Mouse (Mus musculus) liver, postnatal 0 days (tissue): ENCODE data around the gene Fam168a. TPM values are rescaled to one million over a fixed set of nuclear protein-coding genes. Genes with fewer than 3 reads are reported as not detected.

Source experiments
- ATAC-seq: fragments of 200-750 bp; cut with Nextera tagmentation; 2 replicates; pipeline ENCODE4 v1.8.0; 2017; ENCODE audit warnings: mild to moderate bottlenecking, moderate library complexity
- DNase-seq: peaks from one replicate; pipeline ENCODE4 v3.0.0-alpha.2; 2016
- H3K27ac ChIP-seq: fragments of 300-500 bp; sonication (generic); 2 replicates; pipeline ENCODE4 v1.5.1; 2014; ENCODE audit warnings: antibody characterized with exemption, moderate library complexity, mild to moderate bottlenecking, low read depth
- H3K27me3 ChIP-seq: fragments of 300-500 bp; sonication (generic); 2 replicates; pipeline ENCODE4 v1.6.1; 2014; ENCODE audit warnings: low read length, control low read depth, mixed read lengths; ENCODE audit not compliant: insufficient read depth
- H3K36me3 ChIP-seq: fragments of 300-500 bp; sonication (generic); replicated peaks from 2 replicates; pipeline ENCODE4 v1.6.1; 2014; ENCODE audit warnings: mild to moderate bottlenecking, control low read depth, low read length, moderate library complexity, mixed read lengths; ENCODE audit not compliant: insufficient read depth
- H3K4me1 ChIP-seq: fragments of 300-500 bp; sonication (generic); 2 replicates; pipeline ENCODE4 v1.6.1; 2014; ENCODE audit warnings: antibody characterized with exemption, mild to moderate bottlenecking, control low read depth; ENCODE audit not compliant: insufficient read depth
- H3K4me2 ChIP-seq: fragments of 300-500 bp; sonication (generic); 2 replicates; pipeline ENCODE4 v1.6.1; 2014; ENCODE audit warnings: low read depth, mild to moderate bottlenecking, low read length, moderate library complexity, mixed read lengths
- H3K4me3 ChIP-seq: fragments of 300-500 bp; sonication (generic); 2 replicates; pipeline ENCODE4 v1.5.1; 2014; ENCODE audit warnings: low read depth, low read length
- H3K9ac ChIP-seq: fragments of 300-500 bp; sonication (generic); replicated peaks from 2 replicates; pipeline ENCODE4 v1.6.1; 2014; ENCODE audit warnings: mild to moderate bottlenecking, moderate library complexity
- H3K9me3 ChIP-seq: fragments of 300-500 bp; sonication (generic); 2 replicates; pipeline ENCODE4 v1.6.1; 2016; ENCODE audit warnings: mild to moderate bottlenecking, control low read depth, low read length, mixed read lengths
- CTCF ChIP-seq: sonication (generic); IDR thresholded peaks from 2 replicates; pipeline ENCODE4 v1.5.1; 2016; ENCODE audit warnings: antibody characterized with exemption, low read depth
- EP300 ChIP-seq: IDR thresholded peaks from 2 replicates; pipeline ENCODE4 v1.6.1; 2016; ENCODE audit warnings: antibody characterized with exemption, low read depth, mild to moderate bottlenecking
- WGBS: fragments of 180-500 bp; shearing (Covaris S2); extraction: QIAGEN DNeasy Blood & Tissue Kit; methylation state at CpG from one replicate; pipeline ENCODE4 v1.1.7; 2014; ENCODE audit not compliant: insufficient replicate concordance; 5-methylcytosine and 5-hydroxymethylcytosine counted together
- polyA plus RNA-seq: library from polyadenylated mRNA; unstranded; fragments of >200 nt; fragmentation: Nextera tagmentation; extraction: Ambion mirVana; gene quantifications from 2 replicates; pipeline ENCODE4 v1.2.1, GENCODE M21; 2015

Fam168a gene
- polyA plus RNA-seq, 1 experiment from 2014 or later, result 4.3 TPM

DNA sequence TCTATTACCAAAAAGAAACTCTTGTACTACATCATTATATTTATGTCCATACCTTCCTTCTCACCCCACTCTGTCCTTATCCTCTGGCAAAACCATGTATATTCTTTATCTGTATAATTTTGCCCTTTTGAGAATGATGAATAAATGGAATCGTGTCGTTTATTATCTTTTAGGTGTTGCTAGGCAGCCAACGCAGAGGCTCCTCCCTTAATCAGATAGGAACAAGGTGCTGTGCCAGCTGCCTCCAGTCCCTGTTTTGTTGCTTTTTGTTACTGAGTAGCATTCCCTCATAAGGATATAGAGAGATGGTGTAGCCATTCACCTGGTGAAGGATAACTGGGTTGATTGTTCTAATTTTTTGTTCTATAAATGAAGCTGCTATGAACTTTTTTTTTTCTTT, 29.7 kb downstream of the Fam168a start:
- TF ChIP-seq CTCF (no peak), EP300 (no peak)

DNA sequence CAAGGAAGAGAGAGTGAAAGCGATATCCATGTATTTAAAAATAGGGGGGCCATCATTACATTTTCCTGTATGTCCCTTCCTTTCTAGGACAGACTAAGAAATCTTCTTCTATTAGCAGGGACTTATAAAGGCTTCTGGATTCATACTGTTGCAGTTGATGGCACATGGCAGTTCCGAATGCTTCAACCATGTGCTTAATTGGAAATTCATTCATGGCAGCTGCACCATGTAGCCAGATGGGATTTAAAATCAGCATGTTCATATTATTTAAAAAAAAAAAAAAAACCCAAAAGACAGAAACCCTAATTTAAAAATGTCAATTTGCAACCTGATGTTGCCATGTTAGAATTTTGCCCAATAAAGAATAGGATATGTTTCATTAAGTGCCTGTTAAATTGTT, 37.9 kb downstream of the Fam168a start:
- H3K9ac ChIP-seq, result no peak overlapping the region
- H3K27ac ChIP-seq, result no peak overlapping the region
- no peak overlapping the region for H3K4me2 ChIP-seq
- ATAC-seq, result no peak
- TF ChIP-seq EP300, result no peak
- TF ChIP-seq CTCF, result no peak
- no peak overlapping the region for H3K4me3 ChIP-seq
- no peaks in the 10 kb centered on the region for H3K9me3 ChIP-seq
- H3K4me1 ChIP-seq, result 0 out of 2 replicates have a peak, but pooled peaks cover 2% of the 10 kb centered on the region
- WGBS, result 83% methylated on average over 2 of the region's 2 CpGs
- no peaks in the 10 kb centered on the region for H3K36me3 ChIP-seq
- H3K27me3 ChIP-seq, result no peaks in the 10 kb centered on the region
- DNase-seq, result no peak

More for the DNA sequence above, 29.7 kb downstream of the Fam168a start:
- DNase-seq (no peak), ATAC-seq (no peak)
- Histone ChIP-seq H3K36me3 (no peaks in the 10 kb centered on the region), H3K4me1 (peaks cover 5% of the 10 kb centered on the region; the same call in 1 of the 2 replicates), H3K9me3 (no peaks in the 10 kb centered on the region), H3K4me3 (no peak overlapping the region), H3K27me3 (no peaks in the 10 kb centered on the region), H3K9ac (no peak overlapping the region), H3K27ac (no peak overlapping the region), H3K4me2 (no peak overlapping the region)
- 55% methylated on average over 3 of the region's 3 CpGs for WGBS

DNA sequence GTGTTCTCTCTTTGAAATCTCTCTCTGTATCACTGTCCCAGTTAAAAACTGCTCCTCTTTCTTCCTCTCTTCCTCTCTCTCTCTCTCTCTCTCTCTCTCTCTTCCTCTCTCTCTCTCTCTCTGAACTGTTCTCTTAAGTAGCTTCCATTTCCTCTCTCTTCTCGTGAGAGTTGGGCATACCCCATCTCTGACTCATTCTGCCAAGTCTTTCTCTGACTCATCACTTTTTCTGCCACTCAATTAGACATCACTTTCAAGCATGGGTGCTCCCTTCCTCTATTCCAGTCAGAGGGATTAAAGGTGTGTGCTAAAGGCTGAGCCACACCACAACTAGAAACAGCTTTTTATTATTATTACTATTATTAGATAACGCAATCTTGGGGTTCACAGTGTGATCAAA, 43.7 kb downstream of the Fam168a start:
- DNase-seq (no peak), ATAC-seq (no peak)
- H3K4me2 ChIP-seq, result no peak overlapping the region

DNA sequence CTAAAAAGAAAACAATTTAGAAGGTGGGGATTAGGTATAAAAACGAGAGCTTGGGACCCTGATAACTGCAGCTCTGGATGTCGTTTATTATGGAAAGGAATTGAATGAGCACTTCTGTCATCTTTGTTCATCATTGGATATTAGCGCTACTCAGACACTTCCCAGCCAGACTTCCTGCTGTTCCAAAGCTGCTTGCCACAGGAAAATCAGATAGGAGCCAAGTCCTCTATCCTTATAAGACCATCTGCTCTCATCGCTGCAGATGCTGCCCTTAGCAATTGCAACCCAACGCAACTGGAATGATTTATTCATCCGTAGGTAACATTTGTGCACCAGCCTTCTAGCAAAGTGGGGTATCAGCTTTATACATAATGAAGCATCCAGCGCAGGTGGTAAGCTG, 52.3 kb downstream of the Fam168a start:
- WGBS, result 86% methylated on average over 7 of the region's 7 CpGs
- H3K27ac ChIP-seq, result no peak overlapping the region
- DNase-seq, result no peak
- TF ChIP-seq EP300 (no peak), CTCF (no peak)
- H3K27me3 ChIP-seq, result no peaks in the 10 kb centered on the region
- ATAC-seq, result no peak
- no peaks in the 10 kb centered on the region for H3K36me3 ChIP-seq
- no peaks in the 10 kb centered on the region for H3K4me1 ChIP-seq
- H3K9ac ChIP-seq, result no peak overlapping the region
- H3K9me3 ChIP-seq, result no peaks in the 10 kb centered on the region
- H3K4me2 ChIP-seq, result no peak overlapping the region
- no peak overlapping the region for H3K4me3 ChIP-seq

More for the DNA sequence above, 43.7 kb downstream of the Fam168a start:
- Histone ChIP-seq H3K27me3 (no peaks in the 10 kb centered on the region), H3K4me1 (no peaks in the 10 kb centered on the region), H3K9ac (no peak overlapping the region), H3K36me3 (no peaks in the 10 kb centered on the region), H3K4me3 (no peak overlapping the region), H3K27ac (no peak overlapping the region), H3K9me3 (no peaks in the 10 kb centered on the region)
- 55% methylated on average over 2 of the region's 2 CpGs for WGBS
- TF ChIP-seq CTCF, result no peak
- TF ChIP-seq EP300, result no peak

DNA sequence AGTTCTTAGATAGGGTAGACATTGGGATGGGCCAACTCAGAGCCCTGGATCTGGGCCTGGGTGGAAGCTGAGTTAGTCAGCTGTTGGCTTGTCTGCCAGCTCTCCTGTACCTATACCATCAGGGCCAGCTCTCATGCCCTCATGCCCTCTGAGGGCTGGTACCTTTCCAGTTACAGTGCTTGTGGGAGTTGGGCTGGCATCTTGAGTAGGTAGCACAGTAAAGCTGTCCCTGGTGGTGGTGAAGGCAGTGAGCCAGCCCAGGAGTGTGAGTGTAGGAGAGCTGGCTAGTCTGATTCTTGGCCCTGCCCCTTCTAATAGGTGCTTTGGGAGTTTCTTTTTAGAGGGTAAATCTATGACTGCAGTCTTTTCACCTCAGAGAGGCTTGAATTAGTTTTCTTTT, 56.3 kb downstream of the Fam168a start:
- Histone ChIP-seq H3K27ac (no peak overlapping the region), H3K4me1 (no peaks in the 10 kb centered on the region), H3K27me3 (no peaks in the 10 kb centered on the region), H3K4me2 (no peak overlapping the region), H3K4me3 (no peak overlapping the region), H3K36me3 (no peaks in the 10 kb centered on the region), H3K9me3 (no peaks in the 10 kb centered on the region), H3K9ac (no peak overlapping the region)
- ATAC-seq, result no peak
- TF ChIP-seq CTCF, result no peak
- DNase-seq, result no peak

DNA sequence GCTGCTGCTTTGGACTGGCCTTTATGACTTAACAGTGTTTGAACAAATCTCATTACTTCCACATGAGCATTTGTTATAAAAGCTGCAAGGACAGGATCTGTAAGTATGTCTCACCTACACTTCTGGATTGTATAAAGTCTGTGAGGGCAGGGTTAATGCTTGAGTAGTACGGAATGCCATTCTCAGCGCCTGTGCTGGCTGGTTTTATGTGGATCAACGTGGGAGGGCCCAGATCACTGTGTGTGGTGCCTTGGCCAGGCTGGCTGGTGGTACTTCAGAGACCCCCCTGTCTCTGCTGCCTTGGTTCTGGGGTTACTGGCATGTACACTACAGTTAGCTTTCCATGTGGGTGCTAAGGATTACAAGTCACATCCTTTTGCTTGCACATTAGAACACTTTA, 61.1 kb downstream of the Fam168a start:
- WGBS, result 73% methylated on average over 3 of the region's 3 CpGs

DNA sequence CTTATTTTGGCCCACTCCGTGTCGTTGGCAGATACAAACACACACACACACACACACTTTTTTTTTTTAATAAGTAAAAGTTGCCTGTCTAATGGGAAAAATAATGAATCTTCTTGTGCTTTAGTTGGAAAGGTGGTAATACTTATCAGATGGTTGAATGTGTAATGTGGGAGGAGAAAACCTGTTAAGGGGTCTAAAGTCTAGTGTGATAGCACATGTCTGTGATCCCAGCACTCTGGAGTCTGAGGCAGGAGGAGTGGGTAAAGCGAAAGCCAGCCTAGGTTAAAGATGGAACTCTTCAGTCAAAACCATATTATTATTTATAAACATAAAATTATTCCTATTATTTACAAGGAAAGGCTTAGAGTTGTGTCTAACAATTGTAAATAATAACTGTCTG, 61.6 kb downstream of the Fam168a start:
- H3K27ac ChIP-seq, result no peak overlapping the region
- ATAC-seq (no peak), DNase-seq (no peak)
- H3K4me3 ChIP-seq, result no peak overlapping the region
- no peak overlapping the region for H3K4me2 ChIP-seq
- 88% methylated on average over 3 of the region's 3 CpGs for WGBS
- 0 out of 2 replicates have a peak, but pooled peaks cover 2% of the 10 kb centered on the region for H3K4me1 ChIP-seq
- TF ChIP-seq EP300 (no peak), CTCF (no peak)
- no peaks in the 10 kb centered on the region; the same call in 1 of the 2 replicates for H3K9me3 ChIP-seq
- no peaks in the 10 kb centered on the region for H3K36me3 ChIP-seq
- H3K9ac ChIP-seq, result no peak overlapping the region
- H3K27me3 ChIP-seq, result no peaks in the 10 kb centered on the region

More for the DNA sequence above, 61.1 kb downstream of the Fam168a start:
- Histone ChIP-seq H3K9me3 (no peaks in the 10 kb centered on the region; the same call in 1 of the 2 replicates), H3K27me3 (no peaks in the 10 kb centered on the region), H3K4me1 (0 out of 2 replicates have a peak, but pooled peaks cover 2% of the 10 kb centered on the region), H3K4me3 (no peak overlapping the region), H3K27ac (no peak overlapping the region), H3K36me3 (no peaks in the 10 kb centered on the region), H3K4me2 (no peak overlapping the region), H3K9ac (no peak overlapping the region)
- DNase-seq (no peak), ATAC-seq (no peak)
- no peak for TF ChIP-seq CTCF
- no peak for TF ChIP-seq EP300
